Mouse (Mus musculus) left cerebral cortex, adult 9 months (tissue): ENCODE data around the gene Bbs9.
A peak's percentile ranks its signal among the peaks of the same experiment; 100 is the strongest.

Experiments used
- DNase-seq, 2 experiments: peaks; one replicate each; pipeline ENCODE4 v3.0.0; 2022; ENCODE audit warnings: low spot score in 2 of 2

Bbs9 gene

DNA sequence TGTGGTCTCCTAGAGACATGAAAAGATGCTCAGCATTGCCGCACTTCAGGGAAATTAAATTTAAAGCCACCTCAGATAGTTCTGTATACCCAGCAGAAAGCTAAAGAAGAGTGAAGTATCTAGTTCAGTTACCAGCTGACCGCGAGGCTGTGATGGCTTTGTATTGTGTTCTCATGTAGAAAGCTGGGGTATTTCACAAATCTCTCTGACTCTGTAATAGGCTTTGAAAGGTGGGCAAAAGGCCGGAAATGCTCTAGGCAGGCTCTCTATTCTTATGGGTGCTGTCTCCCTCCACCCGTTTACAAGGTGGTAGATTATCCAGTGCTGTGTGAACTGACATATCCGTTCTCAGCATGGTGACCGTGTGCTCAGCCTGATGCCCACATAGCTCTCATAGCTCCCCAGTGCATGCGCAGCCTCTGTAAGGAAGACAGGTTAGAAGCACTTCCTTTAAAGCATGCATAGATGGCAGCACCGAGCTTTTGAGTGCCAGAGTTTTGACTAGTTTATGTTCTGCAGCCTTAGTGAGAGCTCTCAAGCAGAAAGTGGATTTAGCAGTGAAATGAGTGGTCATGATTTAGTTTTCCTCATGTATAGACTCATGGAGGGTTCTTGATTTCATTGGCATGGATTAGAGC, 57.4 kb downstream of the Bbs9 start:
- peak; percentile 32 to 62 for DNase-seq

DNA sequence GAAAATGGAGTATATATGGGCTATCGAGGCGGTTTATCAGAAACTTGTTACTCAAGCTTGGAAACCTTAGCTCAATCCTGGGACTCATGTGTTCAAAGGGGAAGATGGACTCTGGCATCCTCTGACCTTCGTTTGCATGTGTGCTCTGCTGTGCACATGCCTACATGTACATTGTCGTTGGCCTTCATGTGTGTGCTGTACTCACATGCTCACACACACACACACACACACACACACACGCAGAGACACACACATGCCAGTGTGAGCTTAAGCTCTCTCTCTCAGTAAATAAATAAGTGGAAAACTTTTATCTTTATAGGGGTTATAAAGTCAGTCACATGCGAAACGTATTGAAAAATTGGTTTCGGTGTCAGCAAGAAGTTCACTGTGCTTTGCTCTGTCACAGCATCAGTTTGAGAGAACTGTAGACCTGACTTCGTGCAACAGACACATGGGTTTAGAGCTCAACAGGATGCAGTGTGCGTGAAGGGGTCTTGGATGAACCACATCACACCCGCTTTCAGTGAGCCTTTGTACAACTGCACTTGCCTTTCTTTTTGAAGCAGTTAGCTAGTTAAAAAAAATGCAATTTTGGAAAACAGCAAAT, 62.4 kb downstream of the Bbs9 start:
- DNase-seq = no peak

DNA sequence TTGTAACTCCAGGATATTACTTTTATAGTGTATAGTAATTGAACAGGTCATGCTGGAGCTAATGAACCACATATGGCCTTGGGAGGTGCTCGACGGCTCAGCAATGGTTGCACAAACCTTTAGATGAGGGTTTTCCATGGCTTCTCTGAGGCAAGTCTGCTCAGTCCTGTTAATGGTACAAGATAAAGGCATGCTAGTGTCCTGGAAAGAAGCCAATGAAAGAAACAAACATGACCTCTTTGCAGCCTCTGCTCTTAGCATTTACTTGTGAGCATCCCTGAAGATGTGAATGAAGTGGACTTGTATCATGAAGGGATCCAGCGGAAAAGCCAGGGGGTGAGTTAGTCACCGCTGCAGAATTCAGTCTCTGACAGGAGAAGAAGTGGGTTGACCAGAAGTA, 64.0 kb downstream of the Bbs9 start:
- DNase-seq = no peak

- DNase-seq = no peak
These were observed 65.6 kb downstream of the Bbs9 start for GRCm38 (mm10) chr9:22541130-22541529.

GRCm38 (mm10) chr9:22543467-22543866, 68.0 kb downstream of the Bbs9 start:
- DNase-seq = no peak

- DNase-seq = no peak
These were observed 69.1 kb downstream of the Bbs9 start for GRCm38 (mm10) chr9:22544349-22545341.

GRCm38 (mm10) chr9:22551273-22551672, 75.8 kb downstream of the Bbs9 start:
- DNase-seq = no peak

- DNase-seq = no peak
These were observed 80.6 kb downstream of the Bbs9 start for GRCm38 (mm10) chr9:22556076-22556475.

- peak in 1 of 2 experiments; percentile 80 for DNase-seq
These were observed 82.0 kb downstream of the Bbs9 start for GRCm38 (mm10) chr9:22557467-22557866.

GRCm38 (mm10) chr9:22563612-22564347, 88.3 kb downstream of the Bbs9 start:
- DNase-seq = no peak

GRCm38 (mm10) chr9:22567726-22568125, 92.2 kb downstream of the Bbs9 start:
- no peak for DNase-seq

DNA sequence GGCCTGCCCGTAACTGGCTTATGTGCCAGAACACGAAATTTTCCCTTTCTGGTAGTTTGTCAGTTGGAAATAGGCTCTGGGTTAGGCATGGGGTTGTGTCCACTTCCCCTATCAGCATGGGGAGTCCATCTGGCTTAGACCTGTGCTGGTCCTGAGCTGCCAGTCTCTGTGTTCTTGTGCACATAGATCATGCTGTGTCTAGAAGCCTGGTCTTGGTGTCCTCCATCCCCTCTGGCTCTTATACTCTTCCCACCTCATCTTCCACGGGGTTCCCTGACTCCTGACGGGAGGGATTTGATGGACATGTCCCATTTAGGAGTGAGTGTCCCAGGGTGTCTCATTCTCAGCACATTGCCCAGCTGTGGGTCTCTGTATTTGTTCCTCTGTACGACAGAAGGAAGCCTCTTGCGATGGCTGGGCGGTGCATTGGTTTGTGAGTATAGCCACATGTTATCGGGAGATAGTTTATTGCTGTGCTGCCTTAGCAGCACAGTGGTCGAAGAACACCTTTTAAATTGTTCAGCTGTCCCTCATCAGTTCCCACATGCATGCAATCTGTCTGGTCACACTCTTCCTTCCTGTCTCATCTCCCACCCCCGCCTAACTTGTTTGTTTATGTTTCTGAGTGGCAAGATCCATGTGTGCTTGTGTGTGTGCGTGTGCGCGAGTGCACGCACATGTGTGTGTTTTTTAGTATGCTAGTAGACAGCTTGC, 101.1 kb downstream of the Bbs9 start:
- no peak for DNase-seq

- DNase-seq = no peak
These were observed 102.8 kb downstream of the Bbs9 start for GRCm38 (mm10) chr9:22578266-22578665.

DNA sequence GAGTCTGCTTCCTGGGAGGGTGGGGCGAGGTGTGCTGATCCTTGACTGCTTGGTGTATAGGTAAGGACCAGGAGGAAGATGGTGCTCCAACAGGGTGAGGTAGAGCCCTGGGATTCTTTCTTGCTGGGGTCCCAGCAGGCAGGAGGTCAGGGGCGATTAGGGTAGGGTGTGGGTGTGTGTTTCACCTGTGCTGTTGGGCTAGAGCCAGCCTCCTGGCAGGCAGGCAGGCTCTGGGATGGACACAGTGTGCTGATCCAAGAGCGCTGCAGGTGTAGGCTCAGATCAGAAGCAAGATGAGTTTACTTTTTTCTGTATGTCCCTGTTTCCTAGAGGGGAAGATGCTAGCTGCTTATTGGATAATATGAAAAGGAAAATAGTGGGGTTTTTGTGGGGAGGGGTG, 108.7 kb downstream of the Bbs9 start:
- DNase-seq = no peak

DNA sequence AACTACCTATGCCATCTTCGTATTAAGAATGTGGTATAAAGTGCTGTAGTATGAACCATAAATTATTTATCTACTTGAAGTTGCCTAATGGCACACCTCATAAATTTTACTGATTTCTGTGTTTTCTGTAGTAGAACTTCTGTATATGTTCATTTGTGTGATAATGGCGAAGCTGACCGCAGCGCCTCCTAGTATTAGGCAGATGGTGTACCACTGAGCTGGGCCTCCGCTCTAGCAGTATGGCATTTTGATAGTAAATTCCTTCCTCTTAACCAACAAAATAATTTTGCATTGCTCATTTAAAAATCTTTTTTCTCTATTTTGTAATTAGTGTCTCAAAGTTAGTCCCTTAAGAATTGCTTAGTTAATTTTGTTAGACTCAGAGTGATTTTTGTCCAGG, 117.5 kb downstream of the Bbs9 start:
- DNase-seq = no peak

- no peak for DNase-seq
These were observed 121.1 kb downstream of the Bbs9 start for GRCm38 (mm10) chr9:22596650-22597049.

DNA sequence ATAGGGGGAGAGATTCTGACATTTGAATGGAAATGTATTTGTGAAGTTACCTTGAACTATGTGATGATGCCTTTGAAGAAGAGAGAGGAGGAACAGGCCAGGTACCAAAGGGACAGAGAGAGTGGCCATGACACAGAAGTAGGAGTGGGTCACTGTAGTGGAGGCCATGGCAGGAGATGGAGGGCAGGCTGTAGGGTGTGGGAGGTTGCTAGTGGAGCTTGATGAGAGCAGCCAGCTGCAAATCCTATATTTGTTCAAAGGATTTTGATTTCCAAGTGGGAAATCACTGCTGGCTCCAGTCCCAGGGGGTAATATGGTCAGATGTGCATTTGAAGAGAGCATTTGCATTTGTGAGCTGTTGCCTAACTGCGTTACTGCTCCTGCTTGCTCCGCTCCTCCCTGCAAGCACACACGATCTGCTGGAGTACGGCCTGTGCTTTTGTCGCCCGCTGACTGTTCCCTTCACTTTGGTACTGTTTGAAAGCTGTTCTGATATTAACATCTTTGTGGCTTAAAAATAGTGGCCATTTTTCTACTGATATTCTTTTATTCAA, 137.8 kb downstream of the Bbs9 start:
- no peak for DNase-seq

- no peak for DNase-seq
These were observed 143.7 kb downstream of the Bbs9 start for GRCm38 (mm10) chr9:22619245-22619644.

DNA sequence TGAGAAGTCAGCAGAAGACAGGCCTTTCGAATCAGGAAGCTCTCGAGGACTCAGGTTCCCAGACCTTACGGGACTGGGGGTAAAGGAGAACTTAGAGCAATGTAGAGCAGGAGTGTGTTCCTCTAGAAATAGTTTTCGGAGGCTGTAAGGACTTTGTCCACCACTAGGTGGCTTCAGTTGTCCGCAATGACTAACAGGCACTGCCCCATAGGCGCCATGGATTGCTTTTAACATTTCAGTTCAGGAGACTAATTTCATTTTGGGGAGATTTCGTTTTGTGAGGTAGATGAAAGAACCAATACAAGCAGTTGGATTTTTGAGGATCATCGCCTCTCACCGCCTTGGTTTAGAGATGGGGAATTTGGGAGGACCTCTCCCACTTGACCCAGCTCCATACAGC, 149.5 kb downstream of the Bbs9 start:
- peak in 1 of 2 experiments; percentile 53 for DNase-seq

DNA sequence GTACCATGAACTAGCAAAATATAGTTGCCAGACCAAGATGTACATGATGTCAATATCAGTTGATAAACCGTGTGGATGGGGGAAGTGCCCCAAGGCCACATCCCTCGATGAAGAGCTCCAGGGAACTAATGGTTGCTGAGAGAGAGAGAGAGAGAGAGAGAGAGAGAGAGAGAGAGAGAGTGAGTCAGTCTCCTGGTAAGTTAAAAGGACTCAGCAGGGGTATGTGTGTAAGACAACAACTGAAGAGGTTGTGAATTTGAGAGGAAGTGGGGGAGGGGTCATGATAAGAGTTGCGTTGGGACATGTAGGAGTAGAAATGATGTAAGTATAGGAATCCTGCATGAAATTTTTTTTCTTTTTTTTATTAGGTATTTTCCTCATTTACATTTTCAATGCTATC, 150.5 kb downstream of the Bbs9 start:
- DNase-seq = no peak

DNA sequence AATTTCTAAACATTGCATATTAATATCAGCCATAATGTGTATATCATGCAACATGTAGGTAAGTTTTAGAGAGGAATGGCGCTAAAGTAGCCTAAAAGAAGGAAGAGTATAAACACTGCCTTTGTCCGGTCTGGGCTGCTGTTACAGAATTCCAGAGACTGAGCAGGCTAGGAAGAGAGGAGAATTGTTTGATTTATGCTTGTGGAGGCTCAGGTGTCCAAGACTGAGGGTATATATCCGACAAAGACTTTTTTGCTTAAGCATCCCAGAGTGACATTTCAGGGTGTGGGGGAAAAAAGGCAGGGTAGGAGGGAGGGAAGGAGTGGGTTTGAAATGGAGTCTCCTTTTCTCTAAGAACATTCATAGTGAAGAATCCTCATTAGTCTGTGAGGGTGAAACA, 152.4 kb downstream of the Bbs9 start:
- DNase-seq = no peak
